Mouse (Mus musculus): ENCODE measurements around the gene Creb1.
"Not testable (repeated sequence)": the region's sequence is repeated elsewhere in the genome, so short reads cannot be mapped to it uniquely, and the experiment has no call there.

Creb1 gene

DNA sequence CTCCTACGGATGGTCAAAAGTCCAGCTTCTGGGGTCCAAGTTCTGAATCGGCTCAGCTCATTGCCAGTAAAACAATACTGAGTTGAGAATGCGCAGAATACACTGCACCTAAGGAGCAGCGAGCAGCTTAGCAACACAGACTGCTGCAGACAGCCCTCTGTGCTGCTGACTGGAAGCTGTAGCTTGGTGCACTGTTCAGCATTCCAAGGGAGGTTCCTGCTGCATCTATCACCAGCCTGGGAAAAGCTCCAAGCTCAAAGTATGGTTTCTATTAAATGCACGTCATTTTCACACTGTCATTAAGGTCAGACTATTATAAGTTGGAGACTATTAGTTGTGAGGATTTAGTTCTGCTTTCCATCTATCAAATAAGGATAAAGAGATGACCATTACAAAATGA, 88.7 kb downstream of the Creb1 start:
- DNase-seq = no peak

DNA sequence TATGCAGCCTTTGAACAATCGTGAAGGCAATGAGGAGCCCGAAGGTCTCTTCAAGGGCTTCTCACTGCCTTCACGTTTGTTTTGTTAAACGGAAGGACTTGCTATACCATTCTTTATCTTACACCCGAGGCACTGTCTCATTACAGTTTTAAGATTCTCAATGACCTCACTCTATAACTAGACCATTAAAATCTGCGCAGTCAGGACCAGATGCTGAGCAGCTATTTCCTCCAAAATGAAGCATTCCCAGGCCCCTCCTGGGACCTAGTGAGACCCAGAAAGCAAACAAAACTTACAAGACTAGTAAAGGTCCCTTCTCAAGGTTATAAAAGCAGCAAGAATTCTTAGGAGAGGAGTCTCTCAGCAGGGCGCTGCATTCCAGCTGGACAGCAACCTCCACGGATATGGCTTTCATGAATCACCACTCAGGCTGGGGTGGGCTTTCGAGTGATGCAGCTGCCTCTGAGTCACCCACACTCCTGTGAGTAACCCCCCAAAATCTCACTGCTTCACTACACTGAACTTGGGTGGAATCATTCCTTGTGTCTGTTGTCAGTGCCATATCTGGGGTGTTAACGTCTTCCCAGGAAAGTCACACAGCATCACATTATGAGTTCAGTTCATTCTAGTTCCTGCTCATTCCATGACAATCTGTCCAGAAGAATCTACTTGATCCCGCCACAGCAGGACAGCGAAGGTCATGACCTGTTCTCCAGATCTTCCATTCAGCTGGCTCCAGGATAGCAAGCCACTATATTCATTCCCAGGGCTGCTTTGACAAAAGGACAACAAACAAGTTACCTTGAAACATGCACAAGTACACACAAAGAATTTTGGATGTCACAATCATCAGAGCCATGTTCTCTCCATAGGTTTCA, 91.4 kb downstream of the Creb1 start:
- peak; percentile 16 for DNase-seq

DNA sequence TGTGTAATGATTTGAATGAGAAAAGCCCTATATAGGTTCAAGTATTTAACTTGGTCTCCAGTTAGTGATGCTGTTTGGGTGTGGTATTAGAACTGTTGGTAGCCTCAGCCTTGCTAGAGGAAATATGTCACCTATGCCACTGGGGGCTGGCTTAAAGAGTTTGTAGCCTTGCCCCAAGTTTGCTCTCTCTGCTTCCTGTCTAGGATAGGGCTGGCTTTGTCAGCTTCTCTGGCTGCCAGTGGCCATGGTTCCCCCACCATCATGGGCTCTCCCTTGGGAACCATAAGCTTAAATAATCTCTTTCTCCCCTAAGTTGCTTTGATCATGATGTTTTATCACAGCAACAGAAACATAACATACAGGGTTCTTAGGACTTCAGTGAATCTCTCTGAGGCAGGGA, 92.8 kb downstream of the Creb1 start:
- DNase-seq = no peak

DNA sequence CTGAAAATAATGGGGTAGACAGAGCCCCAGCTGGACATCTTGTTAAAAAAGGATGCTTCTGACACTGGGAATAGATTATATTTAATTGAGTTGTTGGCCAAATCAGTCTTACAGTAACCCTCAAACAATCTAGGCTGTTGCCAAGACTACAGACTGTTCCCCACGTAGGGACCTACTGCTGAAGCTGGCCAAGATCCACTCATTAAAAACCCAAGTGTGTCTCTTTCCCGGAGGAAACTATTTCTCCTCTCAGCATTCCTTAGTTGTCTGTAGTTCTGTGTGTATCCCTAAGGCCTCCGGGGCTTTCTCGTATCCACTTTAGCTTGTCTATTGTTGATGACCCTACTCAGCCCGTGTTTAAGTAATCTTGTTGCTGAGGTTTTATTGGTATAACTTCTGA, 99.1 kb downstream of the Creb1 start:
- no peak for DNase-seq

DNA sequence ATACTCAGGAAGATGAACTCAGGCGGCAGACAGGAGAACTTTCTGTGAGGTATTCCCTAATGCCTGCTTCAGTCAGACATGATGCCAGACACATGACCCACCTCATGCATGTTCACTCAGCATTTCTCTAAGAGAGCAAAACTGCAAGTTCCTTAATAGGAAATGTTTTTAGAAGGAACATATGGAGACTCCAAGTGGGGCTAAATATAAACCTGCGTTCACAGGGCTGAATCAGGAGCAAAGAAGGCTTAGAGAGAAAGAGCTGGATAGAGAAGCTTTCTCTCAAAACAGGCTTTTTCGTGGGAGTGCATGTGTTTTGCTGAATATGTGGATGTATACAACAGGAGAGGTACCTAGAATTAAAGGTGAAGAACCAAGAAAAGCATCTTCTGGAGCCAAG, 100.8 kb downstream of the Creb1 start:
- DNase-seq = no peak

DNA sequence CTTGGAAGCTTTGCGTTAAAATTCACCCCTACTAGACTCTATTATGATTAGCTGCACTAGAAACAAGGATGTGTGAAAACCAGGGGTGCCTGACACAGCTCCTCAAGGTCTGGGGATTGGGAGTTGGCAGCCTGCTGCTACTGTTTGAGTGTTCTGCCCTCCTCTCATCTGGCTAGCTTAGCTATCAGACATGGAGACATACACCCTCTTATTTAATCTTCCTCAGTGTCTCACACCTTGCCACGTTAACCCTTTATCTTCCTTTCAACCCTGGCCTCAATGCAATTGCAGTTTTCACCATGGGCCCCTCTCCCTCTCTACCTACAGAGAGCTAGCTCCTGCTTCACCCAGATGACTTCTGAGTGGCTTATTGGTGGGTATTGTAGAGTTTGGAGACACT, 103.2 kb downstream of the Creb1 start:
- DNase-seq = no peak

DNA sequence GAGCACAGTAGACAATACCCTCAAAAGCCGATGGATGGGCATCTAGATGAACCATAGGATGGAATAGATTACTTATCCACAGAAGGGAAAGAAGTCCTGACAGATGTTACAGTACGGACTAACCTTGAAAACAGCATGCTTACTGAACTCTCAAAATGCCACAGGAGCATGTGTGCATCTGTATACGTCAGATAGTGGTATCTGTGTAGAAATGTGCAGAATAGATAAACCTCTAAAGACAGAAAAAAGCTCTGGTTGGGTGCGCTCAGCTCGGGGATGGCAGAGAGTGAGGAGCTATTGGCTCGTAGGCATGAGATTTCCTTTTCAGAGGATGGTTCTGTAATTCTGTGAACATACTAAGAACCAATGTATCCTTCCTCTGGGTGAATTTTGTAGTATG, 106.8 kb downstream of the Creb1 start:
- DNase-seq = no peak

DNA sequence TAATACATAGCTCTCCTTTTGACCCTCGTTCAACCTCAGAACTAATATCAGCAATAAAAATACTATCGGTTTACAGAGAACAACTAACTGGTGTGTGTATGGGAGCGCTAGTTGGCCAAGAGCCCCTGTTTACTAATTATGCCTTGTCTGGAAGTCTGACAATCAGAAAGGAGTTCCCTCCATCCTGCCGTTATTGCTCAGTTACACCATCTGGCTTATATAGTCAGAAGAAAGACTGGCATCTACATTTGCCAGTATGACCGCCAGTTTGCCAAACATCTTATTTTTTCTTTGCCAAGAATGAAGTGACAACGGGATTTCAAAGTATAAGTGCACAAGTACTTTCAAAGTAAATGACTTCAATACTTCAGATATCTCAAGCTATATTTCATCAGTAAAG, 108.6 kb downstream of the Creb1 start:
- DNase-seq = no peak

DNA sequence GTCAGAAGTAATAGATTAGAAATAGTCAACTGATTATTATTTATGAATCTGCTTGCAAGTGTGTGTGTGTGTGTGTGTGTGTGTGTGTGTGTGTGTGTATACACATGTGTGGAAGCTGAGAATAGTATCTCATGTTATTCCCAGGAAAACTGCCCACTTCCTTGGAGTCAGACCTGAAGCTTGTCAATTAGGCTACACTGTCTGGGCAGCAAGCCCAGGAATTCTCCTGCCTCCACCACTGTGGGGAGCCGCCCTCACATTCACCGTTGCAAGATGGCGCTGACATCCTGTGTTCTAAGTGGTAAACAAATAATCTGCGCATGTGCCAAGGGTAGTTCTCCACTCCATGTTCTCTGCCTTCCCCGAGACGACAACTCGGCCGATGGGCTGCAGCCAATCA, 110.1 kb downstream of the Creb1 start:
- not testable (repeated sequence) for DNase-seq

DNA sequence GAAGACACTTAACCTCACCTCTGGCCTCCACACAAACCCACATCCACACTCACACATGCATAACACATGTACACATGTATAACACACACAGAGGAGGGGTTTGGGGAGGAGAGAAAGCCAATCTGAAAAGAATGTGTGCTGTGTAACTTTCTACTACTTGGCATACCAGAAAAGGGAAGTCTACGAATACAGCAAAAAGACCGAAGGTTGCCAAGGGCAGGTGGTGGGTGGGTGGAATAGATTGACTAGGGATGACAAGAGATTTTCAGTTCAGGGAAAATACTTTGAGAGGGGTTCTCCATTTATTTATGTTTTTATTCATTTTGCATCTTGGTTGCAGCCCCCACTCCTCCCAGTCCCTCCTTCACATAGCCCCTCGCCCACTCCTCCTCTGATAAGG, 112.1 kb downstream of the Creb1 start:
- DNase-seq = no peak

DNA sequence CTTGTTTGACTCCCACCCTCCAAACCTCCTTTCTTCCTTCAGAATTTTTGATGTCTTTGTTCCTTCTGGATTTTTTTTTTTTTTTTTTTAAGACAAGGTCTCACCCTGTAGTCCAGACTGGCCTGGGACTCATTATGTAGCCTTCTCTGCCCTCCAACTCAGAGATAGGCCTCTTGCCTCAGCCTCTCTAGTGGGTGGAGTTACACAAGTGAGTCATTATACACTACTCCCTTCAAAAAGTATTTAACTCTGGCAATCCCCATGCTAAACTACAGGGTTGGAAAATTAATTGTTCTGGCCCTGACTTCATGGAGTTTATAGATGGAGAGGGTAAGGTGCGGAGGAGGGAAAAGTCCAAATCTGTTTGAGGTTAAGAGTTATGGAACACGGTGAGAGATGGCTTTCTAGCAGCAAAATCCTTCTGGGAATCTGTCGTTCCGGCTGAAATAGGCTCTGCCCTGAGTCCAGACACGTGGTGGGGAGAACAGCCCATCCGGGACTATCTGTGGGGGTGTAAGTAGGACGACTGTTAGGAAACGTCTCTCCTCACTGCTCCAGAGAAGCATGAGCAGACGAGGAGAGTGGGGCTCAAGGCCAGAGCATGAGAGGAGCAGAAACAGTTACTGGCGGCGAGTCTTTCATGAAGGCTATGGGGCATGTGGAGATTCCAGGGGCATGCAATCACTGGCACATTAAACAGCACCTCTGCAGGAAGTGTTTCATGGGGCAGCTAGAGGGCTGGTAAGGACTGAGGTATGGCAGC, 117.1 kb downstream of the Creb1 start:
- no peak for DNase-seq

DNA sequence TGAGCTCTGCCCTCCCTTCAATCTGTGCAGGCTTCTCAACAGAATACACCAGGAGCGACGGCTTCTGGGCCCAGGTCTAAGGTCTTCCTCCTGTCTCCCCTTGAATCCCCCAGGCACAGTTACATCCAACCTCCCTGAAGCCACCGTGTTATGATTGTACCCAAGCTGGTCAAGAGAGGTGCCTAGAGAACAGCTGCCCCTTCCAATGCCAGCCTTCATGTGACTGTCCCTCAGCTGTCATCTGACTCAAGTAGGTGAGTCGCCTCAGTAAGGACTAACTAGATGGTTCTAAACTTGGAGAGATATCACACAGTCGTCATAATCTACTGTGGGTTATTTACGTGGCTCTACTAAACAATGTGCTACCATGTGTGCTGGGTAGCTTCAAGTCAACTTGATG, 121.3 kb downstream of the Creb1 start:
- DNase-seq = no peak

Data from embryo, embryonic 11 days (tissue).